In the genomic region with DNA sequence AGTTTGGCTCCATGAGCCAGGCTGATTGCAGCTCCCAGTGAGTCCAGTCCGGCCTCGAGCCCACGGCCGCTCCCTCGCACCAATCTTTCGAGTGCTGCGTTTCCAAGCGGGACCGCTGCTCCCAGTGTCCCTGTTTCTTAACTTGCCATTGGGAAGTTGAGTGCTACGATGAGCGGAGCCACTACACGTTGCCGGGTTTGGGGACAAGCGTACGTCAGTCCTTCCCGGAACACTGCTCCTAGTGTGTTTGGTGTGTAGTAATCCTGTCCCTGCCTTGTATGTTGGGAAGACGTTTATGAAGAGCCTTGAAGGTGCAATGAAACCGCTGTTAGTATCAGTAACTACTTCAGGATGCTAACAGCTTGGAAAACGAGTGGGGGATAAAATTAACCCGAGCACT, we compare ENCODE assay signal across 8 mouse cellular contexts. TPM values are rescaled to one million over a fixed set of nuclear protein-coding genes. Genes with fewer than 3 reads are reported as not detected.
DNase-seq lines count a peak whose midpoint lies in the region; ATAC-seq lines count a peak whose summit lies in the region.

No protein-coding gene starts in this region.

- H3K9ac ChIP-seq in kidney, embryonic 16.5 days (replicated peaks; ENCODE audit: low read length), result peak overlapping the region; percentile 99
- H3K9ac ChIP-seq in hindbrain, embryonic 15.5 days, result peak overlapping the region; percentile 88
- peak overlapping the region; percentile 89 for H3K9ac ChIP-seq in midbrain, embryonic 14.5 days (replicated peaks; ENCODE audit: low read length)

- H3K4me3 ChIP-seq in kidney, embryonic 16.5 days (ENCODE audit: low read length), result peak overlapping the region; percentile 97
- peak overlapping the region; percentile 85 for H3K4me3 ChIP-seq in brown adipose tissue, adult 24 weeks (ENCODE audit: insufficient read depth, low read depth, low read length)
- peak overlapping the region; percentile 90 for H3K4me3 ChIP-seq in hindbrain, embryonic 15.5 days
- H3K4me3 ChIP-seq in midbrain, embryonic 14.5 days (replicated peaks; ENCODE audit: low read depth, low read length), result peak overlapping the region; percentile 90

- ATAC-seq in kidney, embryonic 16.5 days (ENCODE audit: low FRiP score, low TSS enrichment), result no peak
- ATAC-seq in hindbrain, embryonic 15.5 days (ENCODE audit: low FRiP score, low read depth), result no peak
- ATAC-seq in midbrain, embryonic 14.5 days (ENCODE audit: low FRiP score, low TSS enrichment), result no peak

- H3K9me3 ChIP-seq in kidney, embryonic 16.5 days (ENCODE audit: low read length), result no peaks in the 10 kb centered on the region
- H3K9me3 ChIP-seq in hindbrain, embryonic 15.5 days, result no peaks in the 10 kb centered on the region
- no peaks in the 10 kb centered on the region for H3K9me3 ChIP-seq in midbrain, embryonic 14.5 days (ENCODE audit: control insufficient read depth, low read length)

- peaks cover 42% of the 10 kb centered on the region for H3K36me3 ChIP-seq in kidney, embryonic 16.5 days (ENCODE audit: insufficient read depth, low read length)
- H3K36me3 ChIP-seq in hindbrain, embryonic 15.5 days, result peaks cover 16% of the 10 kb centered on the region
- peaks cover 46% of the 10 kb centered on the region for H3K36me3 ChIP-seq in midbrain, embryonic 14.5 days (ENCODE audit: control insufficient read depth, insufficient read depth, low read length)

- H3K27ac ChIP-seq in kidney, embryonic 16.5 days (ENCODE audit: low read length), result peak overlapping the region; percentile 91
- H3K27ac ChIP-seq in brown adipose tissue, adult 24 weeks (replicated peaks; ENCODE audit: low read depth, low read length), result peak overlapping the region; percentile 69
- peak overlapping the region; percentile 92 for H3K27ac ChIP-seq in hindbrain, embryonic 15.5 days (replicated peaks)
- peak overlapping the region; percentile 92 for H3K27ac ChIP-seq in midbrain, embryonic 14.5 days (replicated peaks; ENCODE audit: low read depth, low read length)

- H3K4me2 ChIP-seq in kidney, embryonic 16.5 days (replicated peaks; ENCODE audit: low read depth, low read length), result peak overlapping the region; percentile 89
- peak overlapping the region; percentile 81 for H3K4me2 ChIP-seq in hindbrain, embryonic 15.5 days
- peak overlapping the region; percentile 91 for H3K4me2 ChIP-seq in midbrain, embryonic 14.5 days (ENCODE audit: low read length)

- peaks cover 43% of the 10 kb centered on the region for H3K4me1 ChIP-seq in kidney, embryonic 16.5 days (ENCODE audit: insufficient read depth, low read length)
- H3K4me1 ChIP-seq in brown adipose tissue, adult 24 weeks (ENCODE audit: control insufficient read depth, insufficient read depth, insufficient read length, low read length), result peaks cover 16% of the 10 kb centered on the region
- peaks cover 48% of the 10 kb centered on the region for H3K4me1 ChIP-seq in hindbrain, embryonic 15.5 days (replicated peaks)
- H3K4me1 ChIP-seq in midbrain, embryonic 14.5 days (ENCODE audit: control insufficient read depth, insufficient read depth, low read length), result peaks cover 37% of the 10 kb centered on the region

- no peaks in the 10 kb centered on the region for H3K27me3 ChIP-seq in kidney, embryonic 16.5 days (ENCODE audit: insufficient read depth, low read length)
- H3K27me3 ChIP-seq in hindbrain, embryonic 15.5 days, result no peaks in the 10 kb centered on the region
- H3K27me3 ChIP-seq in midbrain, embryonic 14.5 days (ENCODE audit: control insufficient read depth, insufficient read depth, low read length), result no peaks in the 10 kb centered on the region

- under 1% methylated on average over 20 of the region's 20 CpGs for WGBS in kidney, embryonic 16.5 days
- WGBS in hindbrain, embryonic 15.5 days, result 0% methylated on average over 20 of the region's 20 CpGs
- under 1% methylated on average over 20 of the region's 20 CpGs for WGBS in midbrain, embryonic 14.5 days

- DNase-seq in kidney, postnatal 14 days, result no peak
- DNase-seq in midbrain, embryonic 14.5 days, result no peak
- no peak for DNase-seq in frontal cortex, postnatal 36 days (ENCODE audit: low spot score in 2 of 2)
- no peak for DNase-seq in thymus, adult 18-20 months
- DNase-seq in urinary bladder, postnatal 4 days (ENCODE audit: low spot score in 2 of 2), result no peak

RNA-seq across cellular contexts. Expression of gene Sphk2, which starts 0.5 kb away (rescaled TPM):
- 36.2 and 36.7 TPM in 2 replicates for polyA plus RNA-seq in kidney, embryonic 16.5 days (2015; fragmentation: Nextera tagmentation; extraction: Ambion mirVana)
- 9.2 and 9.9 TPM in 2 replicates for polyA plus RNA-seq in brown adipose tissue, adult 24 weeks (2012; ENCODE audit: insufficient read depth, insufficient read length, missing spikeins)
- polyA plus RNA-seq in hindbrain, embryonic 15.5 days (2015; fragmentation: Nextera tagmentation; extraction: Ambion mirVana), result 24.4 and 26.9 TPM in 2 replicates
- 17.2 and 19.2 TPM in 2 replicates for polyA plus RNA-seq in midbrain, embryonic 14.5 days (2014; fragmentation: Nextera tagmentation; extraction: Ambion mirVana)

RNA-seq across cellular contexts. Expression of gene Fam83e, which starts 2.7 kb away (rescaled TPM):
- polyA plus RNA-seq in kidney, embryonic 16.5 days (2015; fragmentation: Nextera tagmentation; extraction: Ambion mirVana), result 1.1 and 1.2 TPM in 2 replicates
- polyA plus RNA-seq in brown adipose tissue, adult 24 weeks (2012; ENCODE audit: insufficient read depth, insufficient read length, missing spikeins), result not detected in 2 replicates
- 0.38 and 0.57 TPM in 2 replicates for polyA plus RNA-seq in hindbrain, embryonic 15.5 days (2015; fragmentation: Nextera tagmentation; extraction: Ambion mirVana)
- polyA plus RNA-seq in midbrain, embryonic 14.5 days (2014; fragmentation: Nextera tagmentation; extraction: Ambion mirVana), result 0.46 and 0.90 TPM in 2 replicates

RNA-seq across cellular contexts. Expression of gene Rpl18, which starts 3.1 kb away (rescaled TPM):
- polyA plus RNA-seq in kidney, embryonic 16.5 days (2015; fragmentation: Nextera tagmentation; extraction: Ambion mirVana), result 1,042 and 1,047 TPM in 2 replicates
- polyA plus RNA-seq in brown adipose tissue, adult 24 weeks (2012; ENCODE audit: insufficient read depth, insufficient read length, missing spikeins), result 445 and 504 TPM in 2 replicates
- polyA plus RNA-seq in hindbrain, embryonic 15.5 days (2015; fragmentation: Nextera tagmentation; extraction: Ambion mirVana), result 528 and 575 TPM in 2 replicates
- 631 and 710 TPM in 2 replicates for polyA plus RNA-seq in midbrain, embryonic 14.5 days (2014; fragmentation: Nextera tagmentation; extraction: Ambion mirVana)

RNA-seq across cellular contexts. Expression of gene Spaca4, which starts 7.3 kb away (rescaled TPM):
- not detected in 2 replicates for polyA plus RNA-seq in kidney, embryonic 16.5 days (2015; fragmentation: Nextera tagmentation; extraction: Ambion mirVana)
- polyA plus RNA-seq in brown adipose tissue, adult 24 weeks (2012; ENCODE audit: insufficient read depth, insufficient read length, missing spikeins), result not detected in 2 replicates
- polyA plus RNA-seq in hindbrain, embryonic 15.5 days (2015; fragmentation: Nextera tagmentation; extraction: Ambion mirVana), result not detected in 2 replicates
- polyA plus RNA-seq in midbrain, embryonic 14.5 days (2014; fragmentation: Nextera tagmentation; extraction: Ambion mirVana), result not detected in 2 replicates

RNA-seq across cellular contexts. Expression of gene Dbp, which starts 13.4 kb away (rescaled TPM):
- polyA plus RNA-seq in kidney, embryonic 16.5 days (2015; fragmentation: Nextera tagmentation; extraction: Ambion mirVana), result 4.1 and 4.3 TPM in 2 replicates
- 23.3 and 31.5 TPM in 2 replicates for polyA plus RNA-seq in brown adipose tissue, adult 24 weeks (2012; ENCODE audit: insufficient read depth, insufficient read length, missing spikeins)
- 2.9 and 4.1 TPM in 2 replicates for polyA plus RNA-seq in hindbrain, embryonic 15.5 days (2015; fragmentation: Nextera tagmentation; extraction: Ambion mirVana)
- polyA plus RNA-seq in midbrain, embryonic 14.5 days (2014; fragmentation: Nextera tagmentation; extraction: Ambion mirVana), result 1.9 and 4.3 TPM in 2 replicates
